Mouse (Mus musculus): ENCODE results near the gene Gm13043. TPM values are rescaled to one million over a fixed set of nuclear protein-coding genes. Genes with fewer than 3 reads are reported as not detected.

Gene Gm13043
- not detected for total RNA-seq (2023)

DNA sequence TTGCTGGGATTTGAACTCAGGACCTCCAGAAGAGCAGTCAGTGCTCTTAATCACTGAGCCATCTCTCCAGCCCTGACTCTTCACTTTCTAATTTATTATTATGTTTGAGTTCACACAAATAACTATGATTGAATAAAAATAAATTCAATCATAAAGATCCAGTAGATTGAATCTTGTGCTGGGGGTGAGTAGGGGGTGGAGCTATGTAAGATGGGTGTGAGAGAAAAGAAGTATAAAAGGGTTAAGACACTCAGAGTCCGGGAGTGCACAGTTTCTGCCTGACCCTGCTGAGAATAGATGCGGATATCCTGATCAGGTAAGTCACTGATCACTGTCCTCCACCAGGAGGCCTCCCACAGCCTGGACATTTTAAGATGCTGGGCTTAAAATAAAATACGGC, at the start of gene Gm13043:
Gm13043 (plus strand) TSS at position 301 of the 400 bp plus-strand sequence.

GRCm38 (mm10) chr4:143535654-143536053, 24.5 kb downstream of the Gm13043 start, which contains the start of gene Gm13040:
Gene Gm13040, plus strand, starts transcription at chr4:143535954.

GRCm38 (mm10) chr4:143551400-143551799, 40.3 kb downstream of the Gm13043 start, which contains the start of the genes BC080695 and Gm13057:
Gene BC080695, plus strand, starts transcription at chr4:143551700.
Gene Gm13057, plus strand, starts transcription at chr4:143551709.

Other genes with a start within 250 kb of the Gm13043 start
- gene Pdpn, start 211.8 kb upstream of the Gm13043 start, total RNA-seq (2023): under 1 TPM in 1 of 2 experiments, not detected in 1; 1.00 TPM
- gene Lrrc38, start 161.6 kb upstream of the Gm13043 start, total RNA-seq (2023): not detected
- not detected for gene Pramel1, start 116.9 kb upstream of the Gm13043 start, total RNA-seq (2023)
- gene Pramef8, start 98.9 kb upstream of the Gm13043 start, total RNA-seq (2023): 10 to 100 TPM; 20.1 to 21.9 TPM
- gene Oog4, start 61.0 kb upstream of the Gm13043 start, total RNA-seq (2023): not detected
- gene Gm13040, start 24.6 kb downstream of the Gm13043 start, total RNA-seq (2023): not detected
- not detected for gene BC080695, start 40.4 kb downstream of the Gm13043 start, total RNA-seq (2023)
- not detected for gene Gm13057, start 40.4 kb downstream of the Gm13043 start, total RNA-seq (2023)
- gene Gm13083, start 103.7 kb downstream of the Gm13043 start, total RNA-seq (2023): not detected
- not detected for gene Gm13088, start 145.9 kb downstream of the Gm13043 start, total RNA-seq (2023)
- not detected for gene Gm13089, start 191.4 kb downstream of the Gm13043 start, total RNA-seq (2023)
- gene Gm13078, start 208.1 kb downstream of the Gm13043 start, total RNA-seq (2023): not detected

Measured in monocyte, adult 59 days (primary cell).